Mouse (Mus musculus): Measurements from ENCODE around the gene Zfp526.

DNA sequence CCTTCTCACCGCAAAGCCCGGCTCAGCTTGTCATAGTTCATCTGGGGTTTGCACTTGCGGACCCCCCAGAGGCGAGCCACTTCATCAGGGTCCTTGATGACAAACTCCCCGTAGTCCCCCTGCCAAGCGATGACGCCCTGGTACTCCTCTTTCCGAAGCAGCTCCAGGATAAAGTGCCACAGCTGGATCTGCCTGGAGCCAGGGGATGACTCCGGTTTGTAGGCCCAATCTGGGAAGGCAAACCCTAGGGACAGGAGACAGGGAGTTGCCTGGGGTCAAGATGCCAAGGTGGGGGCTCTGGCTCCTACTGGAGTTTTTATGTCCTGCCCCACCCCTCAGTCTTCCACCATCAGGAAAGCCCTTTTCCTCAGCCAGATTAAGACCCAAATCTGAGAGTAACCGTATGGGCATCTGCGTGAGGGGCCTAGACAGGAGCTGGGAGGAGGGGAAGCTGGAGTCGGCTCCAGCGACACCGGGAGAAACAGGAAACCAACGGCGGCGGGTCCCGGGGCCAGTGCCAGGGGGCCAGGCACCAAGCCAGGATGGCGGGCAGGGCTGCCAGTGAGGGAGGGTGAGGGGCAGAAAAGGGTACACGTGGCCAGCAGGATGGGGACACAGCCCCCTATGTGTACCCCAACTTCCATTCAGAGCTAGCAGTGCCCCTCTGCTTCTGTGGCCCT lies 25.0 kb downstream of the Zfp526 start:
- TF ChIP-seq CTCF (IDR thresholded peaks at IDR 0.05; ENCODE audit: low read depth, low read length), result no peak
- TF ChIP-seq POLR2A (IDR thresholded peaks at IDR 0.05; ENCODE audit: insufficient read depth, low read length), result no peak
- no peak for TF ChIP-seq EP300 (IDR thresholded peaks at IDR 0.05; ENCODE audit: insufficient read depth, low read depth, low read length)

Data from ES-Bruce4 (cell line).